Mouse (Mus musculus): ENCODE measurements around the gene Entpd1.

Gene Entpd1

GRCm38 (mm10) chr19:40630096-40630495 is 17.9 kb downstream of the Entpd1 start:
- DNase-seq = peak; percentile 56

GRCm38 (mm10) chr19:40630606-40631005 is 18.4 kb downstream of the Entpd1 start:
- DNase-seq = peak; percentile 33

- no peak for DNase-seq
These were observed 20.0 kb downstream of the Entpd1 start for GRCm38 (mm10) chr19:40632193-40632592.

- DNase-seq = no peak
These were observed 20.5 kb downstream of the Entpd1 start for GRCm38 (mm10) chr19:40632668-40633067.

- DNase-seq = no peak
These were observed 21.0 kb downstream of the Entpd1 start for GRCm38 (mm10) chr19:40633144-40633543.

GRCm38 (mm10) chr19:40637091-40637490 is 24.9 kb downstream of the Entpd1 start:
- peak; percentile 74 for DNase-seq

- DNase-seq = no peak
These were observed 25.4 kb downstream of the Entpd1 start for GRCm38 (mm10) chr19:40637601-40638000.

GRCm38 (mm10) chr19:40638582-40638981 is 26.4 kb downstream of the Entpd1 start:
- no peak for DNase-seq

GRCm38 (mm10) chr19:40639729-40640304 is 27.7 kb downstream of the Entpd1 start:
- DNase-seq = no peak

- no peak for DNase-seq
These were observed 28.6 kb downstream of the Entpd1 start for GRCm38 (mm10) chr19:40640799-40641198.

- DNase-seq = no peak
These were observed 31.7 kb downstream of the Entpd1 start for GRCm38 (mm10) chr19:40643846-40644245.

- no peak for DNase-seq
These were observed 34.2 kb downstream of the Entpd1 start for GRCm38 (mm10) chr19:40646379-40646778.

GRCm38 (mm10) chr19:40647319-40648158 is 35.4 kb downstream of the Entpd1 start:
- peak; percentile 60 for DNase-seq

- DNase-seq = no peak
These were observed 37.9 kb downstream of the Entpd1 start for GRCm38 (mm10) chr19:40650090-40650489.

GRCm38 (mm10) chr19:40656207-40656606 is 44.0 kb downstream of the Entpd1 start:
- DNase-seq = no peak

GRCm38 (mm10) chr19:40658281-40658680 is 46.1 kb downstream of the Entpd1 start:
- DNase-seq = no peak

- no peak for DNase-seq
These were observed 46.8 kb downstream of the Entpd1 start for GRCm38 (mm10) chr19:40658935-40659334.

GRCm38 (mm10) chr19:40659651-40660478 is 47.7 kb downstream of the Entpd1 start:
- peak; percentile 54 for DNase-seq

GRCm38 (mm10) chr19:40660510-40660909 is 48.3 kb downstream of the Entpd1 start:
- DNase-seq = no peak

GRCm38 (mm10) chr19:40661108-40661507 is 48.9 kb downstream of the Entpd1 start:
- DNase-seq = peak; percentile 28

- DNase-seq = no peak
These were observed 49.7 kb downstream of the Entpd1 start for GRCm38 (mm10) chr19:40661874-40662273.

- DNase-seq = no peak
These were observed 50.6 kb downstream of the Entpd1 start for GRCm38 (mm10) chr19:40662727-40663126.

GRCm38 (mm10) chr19:40665778-40666177 is 53.6 kb downstream of the Entpd1 start:
- no peak for DNase-seq
